Mouse (Mus musculus) liver, adult 2 months (tissue): ENCODE data around the gene Atp5l.

ENCODE experiments used
- CTCF ChIP-seq: fragments of 200-500 bp; IDR thresholded peaks from 2 replicates; pipeline ENCODE4 v1.5.1; 2011; ENCODE audit warnings: low read depth, low read length, control low read depth
- POLR2A ChIP-seq: fragments of 200-500 bp; IDR thresholded peaks from 2 replicates; pipeline ENCODE4 v1.6.1; 2011; ENCODE audit warnings: low read length, control low read depth; ENCODE audit not compliant: insufficient read depth; ENCODE audit errors: extremely low read depth

- TF ChIP-seq POLR2A (no peak), CTCF (no peak)
Measured at GRCm38 (mm10) chr9:44890122-44890521, 30.4 kb downstream of the Atp5l start.
